Mouse (Mus musculus): ENCODE data around the gene Hacd4. TPM values are rescaled to one million over a fixed set of nuclear protein-coding genes. Genes with fewer than 3 reads are reported as not detected.
A peak's percentile ranks its signal among the peaks of the same experiment; 100 is the strongest.

Hacd4 gene
- polyA plus RNA-seq (2012; ENCODE audit: insufficient read depth, insufficient read length, missing spikeins), result 2.2 and 2.8 TPM in 2 replicates

- peak within 1 kb of the TSS; percentile 54 for H3K4me3 ChIP-seq (ENCODE audit: insufficient read depth, low read depth, low read length)
- peak within 1 kb of the TSS; percentile 56 for H3K27ac ChIP-seq (replicated peaks; ENCODE audit: low read depth, low read length)
- H3K4me1 ChIP-seq (ENCODE audit: control insufficient read depth, insufficient read depth, insufficient read length, low read length), result no peaks in the 10 kb centered on the region
These were observed at the start of gene Hacd4 for GRCm38 (mm10) chr4:88438326-88438989. Gene Hacd4, minus strand, starts transcription at chr4:88438928.

- H3K4me1 ChIP-seq (ENCODE audit: control insufficient read depth, insufficient read depth, insufficient read length, low read length), result no peaks in the 10 kb centered on the region
- H3K27ac ChIP-seq (replicated peaks; ENCODE audit: low read depth, low read length), result no peak overlapping the region
- no peak overlapping the region for H3K4me3 ChIP-seq (ENCODE audit: insufficient read depth, low read depth, low read length)
These were observed 49.4 kb upstream of the Hacd4 start for GRCm38 (mm10) chr4:88488107-88488506.

GRCm38 (mm10) chr4:88480130-88480529 lies 41.4 kb upstream of the Hacd4 start:
- no peak overlapping the region for H3K27ac ChIP-seq (replicated peaks; ENCODE audit: low read depth, low read length)
- H3K4me1 ChIP-seq (ENCODE audit: control insufficient read depth, insufficient read depth, insufficient read length, low read length), result peaks cover 3% of the 10 kb centered on the region; the same call in 1 of the 2 replicates
- H3K4me3 ChIP-seq (ENCODE audit: insufficient read depth, low read depth, low read length), result no peak overlapping the region

GRCm38 (mm10) chr4:88478809-88479186 lies 40.1 kb upstream of the Hacd4 start:
- no peak overlapping the region for H3K27ac ChIP-seq (replicated peaks; ENCODE audit: low read depth, low read length)
- peaks cover 3% of the 10 kb centered on the region; the same call in 1 of the 2 replicates for H3K4me1 ChIP-seq (ENCODE audit: control insufficient read depth, insufficient read depth, insufficient read length, low read length)
- no peak overlapping the region for H3K4me3 ChIP-seq (ENCODE audit: insufficient read depth, low read depth, low read length)

- no peak overlapping the region for H3K4me3 ChIP-seq (ENCODE audit: insufficient read depth, low read depth, low read length)
- H3K4me1 ChIP-seq (ENCODE audit: control insufficient read depth, insufficient read depth, insufficient read length, low read length), result peaks cover 3% of the 10 kb centered on the region; the same call in 1 of the 2 replicates
- no peak overlapping the region for H3K27ac ChIP-seq (replicated peaks; ENCODE audit: low read depth, low read length)
These were observed 39.6 kb upstream of the Hacd4 start for GRCm38 (mm10) chr4:88478177-88478808.

- H3K4me1 ChIP-seq (ENCODE audit: control insufficient read depth, insufficient read depth, insufficient read length, low read length), result peaks cover 3% of the 10 kb centered on the region; the same call in 1 of the 2 replicates
- no peak overlapping the region for H3K27ac ChIP-seq (replicated peaks; ENCODE audit: low read depth, low read length)
- no peak overlapping the region for H3K4me3 ChIP-seq (ENCODE audit: insufficient read depth, low read depth, low read length)
These were observed 37.9 kb upstream of the Hacd4 start for GRCm38 (mm10) chr4:88476511-88477210.

- peaks cover 3% of the 10 kb centered on the region; the same call in 1 of the 2 replicates for H3K4me1 ChIP-seq (ENCODE audit: control insufficient read depth, insufficient read depth, insufficient read length, low read length)
- H3K4me3 ChIP-seq (ENCODE audit: insufficient read depth, low read depth, low read length), result no peak overlapping the region
- H3K27ac ChIP-seq (replicated peaks; ENCODE audit: low read depth, low read length), result no peak overlapping the region
These were observed 37.4 kb upstream of the Hacd4 start for GRCm38 (mm10) chr4:88476084-88476483.

GRCm38 (mm10) chr4:88471528-88471927 lies 32.8 kb upstream of the Hacd4 start:
- Histone ChIP-seq H3K4me3 (ENCODE audit: insufficient read depth, low read depth, low read length) (no peak overlapping the region), H3K4me1 (ENCODE audit: control insufficient read depth, insufficient read depth, insufficient read length, low read length) (peaks cover 3% of the 10 kb centered on the region; the same call in 1 of the 2 replicates), H3K27ac (replicated peaks; ENCODE audit: low read depth, low read length) (no peak overlapping the region)

- H3K27ac ChIP-seq (replicated peaks; ENCODE audit: low read depth, low read length), result no peak overlapping the region
- no peak overlapping the region for H3K4me3 ChIP-seq (ENCODE audit: insufficient read depth, low read depth, low read length)
- H3K4me1 ChIP-seq (ENCODE audit: control insufficient read depth, insufficient read depth, insufficient read length, low read length), result no peaks in the 10 kb centered on the region
These were observed 25.8 kb upstream of the Hacd4 start for GRCm38 (mm10) chr4:88464574-88464973.

- Histone ChIP-seq H3K27ac (replicated peaks; ENCODE audit: low read depth, low read length) (no peak overlapping the region), H3K4me1 (ENCODE audit: control insufficient read depth, insufficient read depth, insufficient read length, low read length) (no peaks in the 10 kb centered on the region), H3K4me3 (ENCODE audit: insufficient read depth, low read depth, low read length) (no peak overlapping the region)
These were observed 24.4 kb upstream of the Hacd4 start for GRCm38 (mm10) chr4:88462981-88463646.

- H3K4me3 ChIP-seq (ENCODE audit: insufficient read depth, low read depth, low read length), result no peak overlapping the region
These were observed 23.8 kb upstream of the Hacd4 start for GRCm38 (mm10) chr4:88462501-88462900.

GRCm38 (mm10) chr4:88461315-88461714 lies 22.6 kb upstream of the Hacd4 start:
- no peaks in the 10 kb centered on the region for H3K4me1 ChIP-seq (ENCODE audit: control insufficient read depth, insufficient read depth, insufficient read length, low read length)
- H3K4me3 ChIP-seq (ENCODE audit: insufficient read depth, low read depth, low read length), result no peak overlapping the region
- H3K27ac ChIP-seq (replicated peaks; ENCODE audit: low read depth, low read length), result no peak overlapping the region

More at GRCm38 (mm10) chr4:88462501-88462900, 23.8 kb upstream of the Hacd4 start:
- no peaks in the 10 kb centered on the region for H3K4me1 ChIP-seq (ENCODE audit: control insufficient read depth, insufficient read depth, insufficient read length, low read length)
- no peak overlapping the region for H3K27ac ChIP-seq (replicated peaks; ENCODE audit: low read depth, low read length)

- no peak overlapping the region for H3K27ac ChIP-seq (replicated peaks; ENCODE audit: low read depth, low read length)
- H3K4me1 ChIP-seq (ENCODE audit: control insufficient read depth, insufficient read depth, insufficient read length, low read length), result no peaks in the 10 kb centered on the region
- no peak overlapping the region for H3K4me3 ChIP-seq (ENCODE audit: insufficient read depth, low read depth, low read length)
These were observed 19.9 kb upstream of the Hacd4 start for GRCm38 (mm10) chr4:88458673-88459072.

- Histone ChIP-seq H3K27ac (replicated peaks; ENCODE audit: low read depth, low read length) (no peak overlapping the region), H3K4me3 (ENCODE audit: insufficient read depth, low read depth, low read length) (no peak overlapping the region), H3K4me1 (ENCODE audit: control insufficient read depth, insufficient read depth, insufficient read length, low read length) (no peaks in the 10 kb centered on the region)
These were observed 19.4 kb upstream of the Hacd4 start for GRCm38 (mm10) chr4:88458093-88458492.
